16 mouse cellular contexts compared by ENCODE assay signal in genomic region chr10:119358730-119359292, GRCm38 (mm10).
DNase-seq lines count a peak whose midpoint lies in the region; ATAC-seq lines count a peak whose summit lies in the region.
"Had no signal": no experiment of that assay in that cellular context is flagged by ENCODE, and none has a peak within 500 bp of the region (broad histone marks: within the 10 kb centered on the region; RNA-seq: fewer than 3 reads in every experiment).

No protein-coding gene starts in this region.

- no peak overlapping the region for H3K9ac ChIP-seq in forebrain, embryonic 14.5 days (ENCODE audit: low read length)
- H3K9ac ChIP-seq: liver, embryonic 15.5 days; stomach, embryonic 15.5 days had no signal

- no peak overlapping the region for H3K27ac ChIP-seq in forebrain, embryonic 14.5 days (ENCODE audit: low read depth, low read length)
- H3K27ac ChIP-seq in forebrain, embryonic 10.5 days = no peak overlapping the region
- H3K27ac ChIP-seq: hindbrain, embryonic 10.5 days; liver, embryonic 15.5 days; stomach, embryonic 15.5 days had no signal

- whole genome bisulfite sequencing in forebrain, embryonic 14.5 days = 70% methylated on average over 7 of the region's 7 CpGs
- WGBS in forebrain, embryonic 10.5 days = 90% methylated on average over 7 of the region's 7 CpGs

- H3K36me3 ChIP-seq in forebrain, embryonic 14.5 days (ENCODE audit: control insufficient read depth, insufficient read depth, low read length) = no peaks in the 10 kb centered on the region
- H3K36me3 ChIP-seq in forebrain, embryonic 10.5 days (replicated peaks) = no peaks in the 10 kb centered on the region
- H3K36me3 ChIP-seq: hindbrain, embryonic 10.5 days; liver, embryonic 15.5 days; stomach, embryonic 15.5 days had no signal

- no peak overlapping the region for H3K4me3 ChIP-seq in forebrain, embryonic 14.5 days (ENCODE audit: low read depth, low read length)
- H3K4me3 ChIP-seq in forebrain, embryonic 10.5 days = no peak overlapping the region
- H3K4me3 ChIP-seq: hindbrain, embryonic 10.5 days; liver, embryonic 15.5 days; stomach, embryonic 15.5 days had no signal

- ATAC-seq in forebrain, embryonic 14.5 days = no peak
- ATAC-seq: inflammation-experienced regulatory T-cells, adult 6 months had no signal

- H3K27me3 ChIP-seq in forebrain, embryonic 14.5 days (replicated peaks; ENCODE audit: control insufficient read depth, insufficient read depth, low read length) = no peaks in the 10 kb centered on the region
- no peaks in the 10 kb centered on the region for H3K27me3 ChIP-seq in forebrain, embryonic 10.5 days (ENCODE audit: poor library complexity, severe bottlenecking)
- H3K27me3 ChIP-seq: liver, embryonic 15.5 days; stomach, embryonic 15.5 days had no signal

- no peaks in the 10 kb centered on the region for H3K4me1 ChIP-seq in forebrain, embryonic 14.5 days (ENCODE audit: control insufficient read depth, insufficient read depth, low read length)
- H3K4me1 ChIP-seq in forebrain, embryonic 10.5 days = no peaks in the 10 kb centered on the region
- H3K4me1 ChIP-seq: hindbrain, embryonic 10.5 days; liver, embryonic 15.5 days; stomach, embryonic 15.5 days had no signal

- no peaks in the 10 kb centered on the region for H3K9me3 ChIP-seq in forebrain, embryonic 14.5 days (replicated peaks; ENCODE audit: control insufficient read depth, low read length)
- no peaks in the 10 kb centered on the region for H3K9me3 ChIP-seq in forebrain, embryonic 10.5 days
- H3K9me3 ChIP-seq: liver, embryonic 15.5 days; stomach, embryonic 15.5 days had no signal

- DNase-seq in forebrain, embryonic 14.5 days (ENCODE audit: low spot score) = peak; percentile 30
- DNase-seq in forebrain, embryonic 10.5 days (ENCODE audit: extremely low spot score, low spot score) = no peak
- DNase-seq in left cerebral cortex, postnatal 25 days (ENCODE audit: low spot score in 2 of 2) = peak; percentile 13 to 59
- DNase-seq in left cerebral cortex, adult 11 months (ENCODE audit: low spot score) = no peak
- DNase-seq in right cerebral cortex, adult 2 months (ENCODE audit: low spot score in 2 of 2) = peak; percentile 7 to 16
- DNase-seq in right cerebral cortex, postnatal 4 days = no peak
- DNase-seq in embryo, embryonic 11 days = no peak
- DNase-seq in gastrocnemius, adult 18-20 months (ENCODE audit: low spot score) = no peak
- DNase-seq: adrenal gland, postnatal 36 days; cerebellum, adult 2 months; gastrocnemius, postnatal 36 days; thymus, postnatal 4 days had no signal

- H3K4me2 ChIP-seq in forebrain, embryonic 14.5 days (ENCODE audit: low read length) = no peak overlapping the region
- H3K4me2 ChIP-seq: liver, embryonic 15.5 days; stomach, embryonic 15.5 days had no signal

- intact Hi-C loops in left cerebral cortex, postnatal 25 days (cut with DNase I) = no loop called here

Comparison
In these comparisons a context has a peak if more than half of its experiments do, and no peak if none do; other contexts are left out.
1. DNase-seq: peak in forebrain, embryonic 14.5 days (single experiment), left cerebral cortex, postnatal 25 days (2 of 2) and right cerebral cortex, adult 2 months (2 of 2); none in forebrain, embryonic 10.5 days (single experiment), left cerebral cortex, adult 11 months (single experiment), right cerebral cortex, postnatal 4 days (single experiment), embryo, embryonic 11 days (single experiment) and gastrocnemius, adult 18-20 months (single experiment).